Mouse (Mus musculus) liver, embryonic 15.5 days (tissue): Measurements from ENCODE around the gene Fam192a. TPM values are rescaled to one million over a fixed set of nuclear protein-coding genes. Genes with fewer than 3 reads are reported as not detected.
A peak's percentile ranks its signal among the peaks of the same experiment; 100 is the strongest.

Experiments
- ATAC-seq: fragments of 200-750 bp; cut with Nextera tagmentation; 2 replicates; pipeline ENCODE4 v1.8.0; 2017; ENCODE audit warnings: moderate number of reproducible peaks, mild to moderate bottlenecking, moderate library complexity; ENCODE audit not compliant: insufficient read depth
- H3K27ac ChIP-seq: fragments of 300-500 bp; sonication (generic); replicated peaks from 2 replicates; pipeline ENCODE4 v1.5.1; 2015; ENCODE audit warnings: mild to moderate bottlenecking, inconsistent platforms
- H3K27me3 ChIP-seq: fragments of 300-500 bp; sonication (generic); 2 replicates; pipeline ENCODE4 v1.6.1; 2015; ENCODE audit warnings: mild to moderate bottlenecking, inconsistent platforms
- H3K36me3 ChIP-seq: fragments of 300-500 bp; sonication (generic); replicated peaks from 2 replicates; pipeline ENCODE4 v1.6.1; 2015; ENCODE audit warnings: moderate library complexity, mild to moderate bottlenecking, inconsistent platforms
- H3K4me1 ChIP-seq: fragments of 300-500 bp; sonication (generic); replicated peaks from 2 replicates; pipeline ENCODE4 v1.6.1; 2015; ENCODE audit warnings: inconsistent platforms
- H3K4me2 ChIP-seq: fragments of 300-500 bp; sonication (generic); 2 replicates; pipeline ENCODE4 v1.6.1; 2015; ENCODE audit warnings: moderate library complexity, mild to moderate bottlenecking, inconsistent platforms
- H3K4me3 ChIP-seq: fragments of 300-500 bp; sonication (generic); replicated peaks from 2 replicates; pipeline ENCODE4 v1.5.1; 2015; ENCODE audit warnings: mild to moderate bottlenecking, inconsistent platforms
- H3K9ac ChIP-seq: fragments of 300-500 bp; sonication (generic); 2 replicates; pipeline ENCODE4 v1.6.1; 2015; ENCODE audit warnings: moderate library complexity, mild to moderate bottlenecking, inconsistent platforms
- H3K9me3 ChIP-seq: fragments of 300-500 bp; sonication (generic); replicated peaks from 2 replicates; pipeline ENCODE4 v1.6.1; 2016; ENCODE audit warnings: inconsistent platforms
- WGBS: fragments of 180-500 bp; shearing (Covaris S2); methylation state at CpG from one replicate; pipeline ENCODE4 v1.1.7; 2015; ENCODE audit warnings: mixed read lengths; ENCODE audit not compliant: insufficient replicate concordance; 5-methylcytosine and 5-hydroxymethylcytosine counted together
- polyA plus RNA-seq: library from polyadenylated mRNA; unstranded; fragments of >200 nt; fragmentation: Nextera tagmentation; extraction: Ambion mirVana; gene quantifications from 2 replicates; pipeline ENCODE4 v1.2.1, GENCODE M21; 2015

Fam192a gene
- polyA plus RNA-seq, result 24.9 and 27.5 TPM in 2 replicates

DNA sequence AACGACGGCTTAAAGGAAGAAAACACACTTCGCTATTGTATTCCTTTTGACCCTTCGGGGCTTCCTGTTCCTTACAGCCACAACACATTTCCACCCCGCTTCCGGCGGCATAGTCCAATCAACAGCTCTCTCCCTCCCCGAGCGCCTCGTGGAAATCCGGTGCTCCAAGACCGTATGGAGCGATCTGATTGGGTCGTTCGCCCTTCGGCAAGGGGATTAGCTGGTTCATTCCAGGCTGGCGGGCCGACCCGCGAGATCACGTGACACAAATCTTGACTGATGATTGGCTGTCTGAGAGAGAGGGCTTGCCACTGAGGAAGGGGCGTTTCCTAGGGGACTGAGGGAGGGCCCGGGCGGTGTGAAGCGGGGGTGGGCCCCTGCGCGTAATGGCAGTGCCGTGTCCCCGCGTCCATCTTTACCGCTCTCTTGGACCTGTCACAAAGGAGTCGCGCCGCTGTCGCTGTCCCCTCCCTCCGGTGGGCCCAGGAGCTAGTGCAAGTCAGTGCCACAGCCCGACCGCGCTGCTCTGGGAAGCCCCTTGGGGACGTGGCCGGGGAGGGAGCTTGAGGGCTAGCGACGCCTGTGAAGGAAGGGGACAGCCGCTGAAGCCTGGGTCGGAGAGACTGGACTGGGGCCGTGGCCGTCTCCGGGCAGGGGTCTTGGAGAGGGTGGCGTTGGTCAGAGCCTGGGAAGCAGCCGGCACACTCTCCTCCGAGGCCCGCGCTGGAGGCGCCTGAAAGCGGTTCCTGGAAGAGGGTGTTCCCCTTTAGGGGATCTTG is at the start of gene Fam192a, which contains the start of gene Rspry1:
Gene Fam192a (minus strand): TSS at position 391 of the 779 bp plus-strand sequence.
Gene Rspry1 (plus strand): TSS at position 331 of the 779 bp plus-strand sequence.
- Histone ChIP-seq H3K27me3 (no peaks in the 10 kb centered on the region), H3K36me3 (0 out of 2 replicates have a peak, but pooled peaks cover 4% of the 10 kb centered on the region), H3K9ac (peak within 1 kb of the TSS; percentile 94), H3K4me3 (peak within 1 kb of the TSS; percentile 94), H3K4me1 (peaks cover 31% of the 10 kb centered on the region), H3K9me3 (no peaks in the 10 kb centered on the region), H3K4me2 (peak within 1 kb of the TSS; percentile 95), H3K27ac (peak within 1 kb of the TSS; percentile 83)
- under 1% methylated on average over 55 of the region's 55 CpGs for WGBS
- peak; percentile 99 for ATAC-seq

DNA sequence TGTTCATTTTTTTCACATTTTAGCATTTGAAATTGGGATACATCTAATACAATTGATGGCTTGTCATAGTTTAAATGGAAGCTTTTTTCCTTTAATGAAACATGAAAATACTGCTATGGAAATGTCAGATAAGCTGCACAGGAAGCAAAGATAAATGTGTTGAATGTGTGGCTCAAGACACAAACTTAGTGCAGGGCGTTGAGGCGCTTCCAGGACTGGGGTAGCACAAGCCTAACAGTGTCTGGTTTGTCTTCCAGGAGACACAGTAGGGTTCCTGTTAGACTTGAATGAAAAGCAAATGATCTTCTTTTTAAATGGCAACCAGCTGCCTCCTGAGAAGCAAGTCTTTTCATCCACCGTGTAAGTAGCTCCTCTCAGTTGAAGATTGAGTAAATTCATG is 47.7 kb upstream of the Fam192a start:
- no peak overlapping the region for H3K4me2 ChIP-seq
- no peaks in the 10 kb centered on the region for H3K9me3 ChIP-seq
- 23% methylated on average over 3 of the region's 3 CpGs for WGBS
- H3K4me1 ChIP-seq, result 0 out of 2 replicates have a peak, but pooled peaks cover 2% of the 10 kb centered on the region
- no peak for ATAC-seq
- H3K27ac ChIP-seq, result no peak overlapping the region
- no peaks in the 10 kb centered on the region for H3K27me3 ChIP-seq
- no peak overlapping the region for H3K9ac ChIP-seq
- H3K4me3 ChIP-seq, result no peak overlapping the region
- peaks cover 63% of the 10 kb centered on the region for H3K36me3 ChIP-seq

DNA sequence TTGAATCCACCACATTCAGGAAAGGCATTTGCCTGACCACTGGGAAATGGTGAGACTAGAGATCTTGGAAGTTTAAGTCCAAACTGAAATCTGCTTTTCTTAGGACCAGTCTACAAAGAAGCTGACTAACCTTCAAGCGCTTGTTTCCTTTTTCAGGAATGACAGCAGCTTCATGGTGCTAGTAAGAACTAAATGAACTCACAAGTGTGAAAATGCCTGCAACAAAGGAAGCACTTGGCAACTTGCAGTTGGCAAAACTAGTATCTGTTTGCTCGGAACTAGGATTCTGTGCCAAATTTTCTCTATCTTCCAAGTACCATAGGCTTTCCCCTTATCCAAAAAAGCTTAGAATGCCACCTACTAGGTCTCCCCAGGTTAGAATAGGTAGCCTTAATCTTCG is 44.4 kb upstream of the Fam192a start:
- H3K27ac ChIP-seq, result no peak overlapping the region
- H3K36me3 ChIP-seq, result peaks cover 53% of the 10 kb centered on the region
- no peaks in the 10 kb centered on the region for H3K9me3 ChIP-seq
- 0 out of 2 replicates have a peak, but pooled peaks cover 2% of the 10 kb centered on the region for H3K4me1 ChIP-seq
- no peak overlapping the region for H3K4me2 ChIP-seq
- 83% methylated on average over 3 of the region's 3 CpGs for WGBS
- no peak for ATAC-seq
- no peak overlapping the region for H3K4me3 ChIP-seq
- no peaks in the 10 kb centered on the region for H3K27me3 ChIP-seq
- H3K9ac ChIP-seq, result no peak overlapping the region

DNA sequence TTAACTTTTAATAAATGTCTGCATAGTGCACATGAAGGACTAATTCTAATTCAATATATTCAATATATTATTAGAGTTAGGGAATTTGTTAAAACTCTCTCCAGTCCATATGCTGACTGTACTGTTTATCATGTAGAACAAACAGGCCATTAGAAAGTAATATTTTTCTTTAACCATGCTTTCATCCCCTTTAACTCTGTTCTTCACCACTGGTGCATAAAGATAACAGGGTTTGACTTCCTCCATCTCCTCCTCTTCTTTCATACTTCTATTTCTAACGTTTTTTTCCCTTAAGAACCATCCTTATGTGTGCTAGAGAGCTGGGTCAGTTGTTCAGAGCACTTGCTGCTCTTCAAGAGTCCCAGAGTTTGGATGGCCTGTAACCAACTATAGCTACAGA is 43.4 kb upstream of the Fam192a start:
- no peaks in the 10 kb centered on the region for H3K27me3 ChIP-seq
- peaks cover 57% of the 10 kb centered on the region for H3K36me3 ChIP-seq
- no peak overlapping the region for H3K4me3 ChIP-seq
- H3K4me1 ChIP-seq, result 0 out of 2 replicates have a peak, but pooled peaks cover 2% of the 10 kb centered on the region
- no peaks in the 10 kb centered on the region for H3K9me3 ChIP-seq
- ATAC-seq, result no peak
- H3K27ac ChIP-seq, result no peak overlapping the region
- 4% methylated on average over 1 of the region's 1 CpGs for WGBS
- H3K4me2 ChIP-seq, result no peak overlapping the region
- H3K9ac ChIP-seq, result no peak overlapping the region

DNA sequence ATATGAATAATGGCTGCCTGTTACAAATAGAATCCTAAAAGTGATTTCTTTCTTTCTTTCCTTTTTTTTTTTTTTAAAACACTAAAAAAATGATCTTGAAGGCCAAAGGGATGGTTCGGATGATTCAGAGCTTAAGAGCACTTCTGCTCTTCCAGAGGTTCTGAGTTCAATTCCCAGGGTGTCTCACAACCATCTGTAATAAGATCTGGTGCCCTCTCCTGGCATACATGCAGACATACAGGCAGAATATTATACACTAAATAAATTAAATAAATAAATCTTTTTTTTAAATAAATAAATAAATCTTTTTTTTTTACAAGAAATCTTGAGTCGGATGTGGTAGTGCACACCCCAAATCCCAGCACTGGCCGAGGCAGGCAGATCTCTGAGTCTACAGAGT is 40.1 kb upstream of the Fam192a start:
- Histone ChIP-seq H3K4me1 (no peaks in the 10 kb centered on the region), H3K4me3 (no peak overlapping the region), H3K27ac (no peak overlapping the region), H3K4me2 (no peak overlapping the region), H3K36me3 (peaks cover 65% of the 10 kb centered on the region), H3K27me3 (no peaks in the 10 kb centered on the region), H3K9me3 (no peaks in the 10 kb centered on the region), H3K9ac (no peak overlapping the region)
- 79% methylated on average over 3 of the region's 3 CpGs for WGBS
- ATAC-seq, result no peak

DNA sequence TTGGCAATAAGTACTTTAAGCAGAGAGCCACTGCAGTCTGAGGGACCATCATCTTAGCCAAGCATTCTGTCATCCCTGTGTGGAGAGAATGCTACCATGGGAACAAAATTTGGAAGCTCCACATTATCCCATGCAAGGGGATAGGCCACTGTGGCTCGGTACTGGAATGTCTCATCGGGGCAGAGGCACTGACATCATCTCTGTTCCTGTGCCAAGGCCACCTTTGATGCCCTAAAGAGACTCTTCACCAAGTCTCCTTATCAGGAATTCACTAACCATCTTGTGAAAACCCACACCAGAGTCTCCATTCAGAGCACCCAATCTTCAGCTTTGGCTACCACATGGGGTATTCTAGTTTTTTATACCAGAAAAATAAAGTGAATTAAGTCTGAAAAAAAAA is 39.4 kb upstream of the Fam192a start:
- Histone ChIP-seq H3K9ac (no peak overlapping the region), H3K4me2 (no peak overlapping the region), H3K9me3 (no peaks in the 10 kb centered on the region), H3K27ac (no peak overlapping the region), H3K4me1 (no peaks in the 10 kb centered on the region), H3K36me3 (peaks cover 65% of the 10 kb centered on the region), H3K4me3 (no peak overlapping the region), H3K27me3 (no peaks in the 10 kb centered on the region)
- WGBS, result 84% methylated on average over 2 of the region's 2 CpGs
- no peak for ATAC-seq

DNA sequence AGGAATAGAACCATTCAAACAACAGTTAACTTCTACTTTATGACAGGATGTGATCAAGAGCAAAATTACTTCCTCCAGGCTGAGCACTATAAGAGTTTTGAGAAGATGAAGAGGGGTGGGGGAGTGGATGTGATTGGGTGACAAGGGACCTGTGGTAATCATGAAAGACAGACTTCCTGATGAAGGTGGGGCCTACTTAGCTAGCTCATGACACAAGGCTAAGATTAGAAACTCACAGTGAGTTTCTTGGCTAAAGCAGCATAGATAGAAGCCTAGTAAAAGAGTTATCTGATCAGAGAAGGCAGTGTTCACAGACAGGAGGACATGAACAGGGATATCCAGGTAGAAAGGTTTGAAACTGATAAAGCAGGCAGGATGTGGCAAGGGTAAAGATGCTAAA is 32.4 kb upstream of the Fam192a start:
- H3K36me3 ChIP-seq, result peaks cover 57% of the 10 kb centered on the region
- H3K27ac ChIP-seq, result peak overlapping the region; percentile 70

DNA sequence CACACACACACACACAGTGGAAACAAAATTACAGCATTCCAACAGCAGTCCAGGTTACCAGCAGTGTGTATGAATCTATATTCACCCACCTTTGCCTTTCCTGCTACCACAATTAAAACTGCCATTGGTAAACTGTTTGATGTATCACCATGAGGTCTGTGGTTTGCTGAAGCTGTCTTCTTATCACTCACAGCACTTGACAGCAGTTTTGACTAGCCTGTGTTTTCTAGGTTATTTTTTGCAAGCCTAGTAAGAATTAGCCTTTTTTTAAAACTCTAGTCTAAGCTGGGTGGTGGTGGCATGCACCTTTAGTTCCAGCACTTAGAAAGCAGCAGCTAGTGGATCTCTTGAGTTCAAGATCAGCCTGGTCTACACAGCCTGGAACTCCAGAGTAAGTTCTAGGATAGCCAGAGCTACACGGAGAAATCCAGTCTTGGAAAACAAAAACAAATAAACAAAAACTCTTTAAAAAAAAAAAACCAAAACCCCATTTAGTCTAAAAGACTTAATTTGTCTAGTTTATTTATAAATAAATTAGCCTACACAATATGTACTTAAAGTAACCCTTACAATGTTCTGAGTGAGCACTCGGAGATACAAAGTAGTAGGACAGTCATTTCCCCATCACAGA is 31.9 kb upstream of the Fam192a start:
- H3K4me2 ChIP-seq, result 0 out of 2 replicates have a peak overlapping the region, but pooled peaks have one; percentile 14
- H3K36me3 ChIP-seq, result peaks cover 57% of the 10 kb centered on the region
- 18% methylated on average over 2 of the region's 2 CpGs for WGBS
- peak overlapping the region; percentile 70 for H3K27ac ChIP-seq
- no peak overlapping the region for H3K9ac ChIP-seq
- peaks cover 21% of the 10 kb centered on the region for H3K4me1 ChIP-seq
- H3K9me3 ChIP-seq, result no peaks in the 10 kb centered on the region
- peak; percentile 38; the same call in 1 of the 2 replicates for ATAC-seq
- no peak overlapping the region for H3K4me3 ChIP-seq
- no peaks in the 10 kb centered on the region for H3K27me3 ChIP-seq

More for the DNA sequence above, 32.4 kb upstream of the Fam192a start:
- Histone ChIP-seq H3K27me3 (no peaks in the 10 kb centered on the region), H3K4me1 (peaks cover 21% of the 10 kb centered on the region), H3K4me3 (no peak overlapping the region), H3K4me2 (peak overlapping the region; percentile 14; the same call in 1 of the 2 replicates), H3K9me3 (no peaks in the 10 kb centered on the region), H3K9ac (no peak overlapping the region)
- ATAC-seq, result peak; percentile 97

DNA sequence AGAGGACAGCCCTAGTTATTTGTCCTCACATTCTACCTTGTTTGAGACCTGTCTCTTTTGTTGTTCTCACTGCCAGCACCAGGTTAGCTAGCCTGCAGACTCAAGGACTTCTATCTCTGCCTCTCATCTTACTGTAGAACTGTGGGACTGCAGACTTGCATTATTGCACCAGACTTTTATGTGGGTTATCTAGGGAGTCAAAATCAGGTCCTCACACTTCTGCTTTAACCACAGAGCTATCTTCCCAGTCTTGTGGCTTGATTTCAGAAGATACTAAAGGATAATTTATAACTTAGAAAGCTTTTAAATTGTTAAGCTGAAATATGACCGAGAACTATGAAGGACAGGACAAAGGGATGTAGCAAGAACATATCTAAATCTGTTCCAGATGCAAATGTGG is 23.1 kb upstream of the Fam192a start:
- 82% methylated on average over 1 of the region's 1 CpGs for WGBS
- ATAC-seq, result no peak
- no peaks in the 10 kb centered on the region for H3K27me3 ChIP-seq
- no peak overlapping the region for H3K27ac ChIP-seq
- no peak overlapping the region for H3K4me3 ChIP-seq
- H3K4me2 ChIP-seq, result no peak overlapping the region
- H3K36me3 ChIP-seq, result peaks cover 4% of the 10 kb centered on the region; the same call in 1 of the 2 replicates
- H3K4me1 ChIP-seq, result no peaks in the 10 kb centered on the region
- no peak overlapping the region for H3K9ac ChIP-seq
- H3K9me3 ChIP-seq, result no peaks in the 10 kb centered on the region

DNA sequence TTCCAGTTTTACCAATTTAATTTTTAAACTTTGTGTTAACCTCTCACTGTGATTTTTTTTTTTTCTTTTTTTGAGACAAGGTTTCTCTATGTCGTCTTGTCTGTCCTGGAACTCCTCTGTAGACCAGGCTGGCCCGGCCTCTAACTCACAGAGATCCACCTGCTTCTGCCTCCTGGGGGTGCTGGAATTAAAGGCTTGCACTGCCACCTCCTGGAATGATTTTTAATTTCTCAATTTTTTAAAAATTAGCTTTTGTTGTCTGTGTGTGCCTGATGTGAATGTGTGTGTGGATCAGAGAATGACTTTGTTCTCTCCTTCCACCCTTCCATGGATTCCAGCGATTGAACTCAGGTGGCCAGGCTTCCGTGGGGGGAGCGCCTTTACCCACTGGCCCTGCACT is 5.3 kb upstream of the Fam192a start:
- H3K36me3 ChIP-seq, result no peaks in the 10 kb centered on the region
- no peak for ATAC-seq
- H3K9me3 ChIP-seq, result no peaks in the 10 kb centered on the region
- H3K4me3 ChIP-seq, result no peak overlapping the region
- no peak overlapping the region for H3K27ac ChIP-seq
- 76% methylated on average over 5 of the region's 5 CpGs for WGBS
- no peaks in the 10 kb centered on the region for H3K27me3 ChIP-seq
- no peak overlapping the region for H3K9ac ChIP-seq
- no peak overlapping the region for H3K4me2 ChIP-seq
- peaks cover 15% of the 10 kb centered on the region for H3K4me1 ChIP-seq

DNA sequence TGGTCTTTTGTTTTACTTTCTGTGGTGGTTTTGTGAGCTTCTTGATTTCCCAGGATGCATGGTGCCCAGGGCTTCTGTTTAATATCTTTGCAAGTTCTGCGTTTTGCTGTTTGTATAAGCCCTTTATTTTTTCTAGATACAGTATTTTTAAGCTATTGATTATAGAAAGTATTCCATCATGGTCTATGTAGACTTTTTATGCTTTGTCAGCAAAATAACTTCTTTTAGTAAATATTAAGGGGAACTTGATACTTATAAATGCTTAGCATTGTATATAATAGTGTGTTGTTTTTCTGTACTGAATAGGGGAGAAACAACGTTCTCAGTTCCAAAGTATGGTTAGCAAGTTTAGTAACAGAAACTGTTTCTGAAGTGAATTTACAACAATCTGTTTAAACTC is 2.2 kb upstream of the Fam192a start:
- no peak overlapping the region for H3K9ac ChIP-seq
- no peaks in the 10 kb centered on the region for H3K9me3 ChIP-seq
- no peak overlapping the region for H3K27ac ChIP-seq
- no peak for ATAC-seq
- 70% methylated on average over 2 of the region's 2 CpGs for WGBS
- H3K4me2 ChIP-seq, result peak overlapping the region; percentile 95
- H3K27me3 ChIP-seq, result no peaks in the 10 kb centered on the region
- peaks cover 27% of the 10 kb centered on the region for H3K4me1 ChIP-seq
- no peak overlapping the region for H3K4me3 ChIP-seq
- H3K36me3 ChIP-seq, result no peaks in the 10 kb centered on the region
